Mouse (Mus musculus) urinary bladder, postnatal 36 days (tissue): ENCODE measurements around the gene Tph2.
A peak's percentile ranks its signal among the peaks of the same experiment; 100 is the strongest.
"Not testable (repeated sequence)": the region's sequence is repeated elsewhere in the genome, so short reads cannot be mapped to it uniquely, and the experiment has no call there.

ENCODE experiments used
- DNase-seq, 2 experiments: peaks; one replicate each; pipeline ENCODE4 v3.0.0; 2022; ENCODE audit warnings: low spot score in 2 of 2, mixed read lengths in 1 of 2

Gene Tph2

DNA sequence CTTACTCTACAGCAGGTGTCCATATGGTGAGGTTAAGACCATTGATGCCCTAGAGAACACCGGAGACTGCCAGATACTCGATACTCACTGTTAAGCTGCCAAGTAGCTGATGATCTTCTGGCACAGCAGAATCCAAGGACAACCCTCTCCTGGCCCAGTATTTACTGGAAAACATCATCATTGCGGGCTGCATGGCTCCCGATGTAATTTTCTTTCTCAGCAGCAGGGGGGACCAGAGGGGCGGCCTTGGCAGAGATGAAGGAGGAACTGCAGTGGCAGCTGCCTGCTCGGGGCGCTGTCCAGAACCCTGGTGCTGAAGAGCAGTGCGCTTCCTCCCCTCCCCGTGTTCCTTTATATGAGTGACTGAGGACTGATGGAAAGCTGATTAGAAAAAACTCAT lies at the start of gene Tph2:
Gene Tph2 (minus strand): TSS at position 326 of the 400 bp plus-strand sequence.
- DNase-seq, result peak; percentile 27 to 59

DNA sequence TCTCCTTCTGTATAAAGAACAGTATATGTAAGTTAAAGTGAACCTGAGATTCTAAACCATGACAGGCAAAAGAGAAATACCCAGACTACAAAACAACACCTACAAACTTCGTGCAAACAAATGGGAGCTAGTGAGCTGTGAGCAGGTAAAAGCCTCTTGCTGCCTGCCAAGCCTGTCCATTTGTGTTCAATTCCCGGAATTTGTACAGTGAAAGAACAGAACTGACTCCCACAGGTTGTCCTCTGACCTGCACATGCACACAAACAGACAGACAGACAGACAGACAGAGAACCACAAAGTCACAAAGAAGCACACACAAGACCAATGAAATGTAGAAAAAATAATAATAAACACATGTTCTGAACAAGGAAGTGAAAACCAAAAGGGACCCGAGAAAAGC lies 49.0 kb upstream of the Tph2 start:
- no peak for DNase-seq

- DNase-seq, result no peak
Observed at GRCm38 (mm10) chr10:115232513-115232912, 47.7 kb upstream of the Tph2 start.

- DNase-seq, result no peak
Observed at GRCm38 (mm10) chr10:115229023-115229422, 44.2 kb upstream of the Tph2 start.

GRCm38 (mm10) chr10:115226586-115226985 lies 41.8 kb upstream of the Tph2 start:
- no peak for DNase-seq

- DNase-seq, result no peak
Observed at GRCm38 (mm10) chr10:115223845-115224244, 39.0 kb upstream of the Tph2 start.

DNA sequence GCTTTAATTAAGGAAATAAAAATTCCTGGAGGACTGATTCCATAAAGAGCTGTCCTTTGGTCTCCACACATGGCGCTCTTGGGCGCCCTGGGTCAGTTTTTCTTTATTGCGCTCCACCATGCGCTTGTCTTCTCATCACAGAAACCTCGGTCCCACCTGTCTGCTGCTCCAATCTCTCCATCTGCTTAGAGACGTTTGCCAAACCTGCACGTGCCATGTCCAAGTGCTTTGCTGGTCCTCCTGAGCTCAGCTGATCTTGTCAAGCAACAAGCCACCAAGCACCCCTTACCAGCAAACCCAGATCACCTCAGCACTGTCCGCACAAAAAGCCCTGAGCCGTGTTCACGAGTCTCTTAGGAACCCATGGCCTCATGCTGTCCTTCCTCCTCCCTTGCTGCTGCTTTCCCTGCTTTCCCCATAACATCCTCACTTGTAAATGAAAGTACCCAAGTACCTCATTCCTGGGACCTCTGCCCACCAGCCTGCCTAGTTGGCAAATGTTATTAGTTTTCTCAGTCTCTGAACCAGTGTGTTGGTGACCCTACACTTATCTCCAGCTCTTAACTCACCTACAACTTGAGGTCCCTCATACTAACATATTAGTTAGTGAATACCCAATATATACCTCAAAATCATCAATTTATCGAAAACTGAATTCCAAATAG lies 28.2 kb upstream of the Tph2 start:
- no peak for DNase-seq

- DNase-seq, result no peak
Observed at GRCm38 (mm10) chr10:115205825-115206224, 21.0 kb upstream of the Tph2 start.

DNA sequence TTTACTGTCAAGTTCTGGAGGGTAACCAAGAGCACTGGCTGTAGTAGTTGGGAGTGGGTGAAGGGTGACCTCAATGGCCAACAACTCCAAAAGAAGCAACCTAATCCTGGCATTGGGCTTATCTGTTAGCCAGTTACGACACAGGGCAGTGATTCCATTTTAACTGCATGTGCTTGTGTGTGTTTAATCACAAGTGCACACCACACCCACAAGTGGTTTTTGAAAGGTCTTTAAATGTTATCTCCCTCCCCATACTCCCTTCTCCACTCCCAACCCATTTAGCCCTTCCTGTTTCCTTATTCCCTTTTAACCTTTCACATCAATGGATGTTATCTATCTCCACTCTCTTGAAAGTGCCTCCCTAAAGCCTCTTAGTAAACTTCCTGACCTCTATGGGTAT lies 20.5 kb upstream of the Tph2 start:
- DNase-seq, result no peak

DNA sequence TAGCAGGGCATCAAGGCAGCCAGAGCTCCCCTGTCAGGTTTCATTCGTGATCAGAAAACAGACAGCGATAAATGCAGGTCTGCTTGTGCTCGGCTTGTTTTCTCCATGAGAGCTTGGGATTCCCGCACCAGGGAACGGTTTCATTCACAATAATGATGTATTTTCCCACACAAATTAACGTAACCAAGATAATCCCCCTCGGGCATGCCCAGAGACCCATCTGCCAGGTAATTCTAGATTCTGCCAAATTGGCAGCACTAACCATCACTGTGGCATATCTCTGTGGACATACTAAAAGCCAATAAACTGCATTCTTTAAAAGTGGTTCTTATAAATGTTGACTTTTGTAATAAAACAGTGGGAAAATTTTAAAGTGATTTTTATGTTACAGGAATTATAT lies 6.4 kb upstream of the Tph2 start:
- DNase-seq, result no peak

- no peak for DNase-seq
Observed at GRCm38 (mm10) chr10:115187390-115187789, 2.6 kb upstream of the Tph2 start.

DNA sequence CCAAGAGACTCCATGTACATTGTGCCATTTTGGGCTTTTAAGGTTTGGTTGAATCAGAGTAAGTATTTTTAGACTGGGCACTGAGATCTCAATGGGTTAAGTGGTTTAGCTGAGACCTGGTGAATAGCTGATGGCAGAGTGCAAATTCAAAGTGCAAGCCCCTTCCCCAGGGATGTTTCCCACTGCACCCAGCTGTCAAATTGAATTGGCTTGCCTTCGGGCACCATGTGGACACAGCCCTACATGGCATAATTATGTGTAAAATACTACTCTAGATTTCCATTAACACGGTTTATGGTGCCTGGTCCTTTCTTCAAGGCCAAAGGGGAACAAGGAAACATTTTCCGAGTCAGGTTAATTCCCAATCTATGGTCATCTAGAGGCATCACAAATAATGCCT lies 3.8 kb downstream of the Tph2 start:
- DNase-seq, result no peak

DNA sequence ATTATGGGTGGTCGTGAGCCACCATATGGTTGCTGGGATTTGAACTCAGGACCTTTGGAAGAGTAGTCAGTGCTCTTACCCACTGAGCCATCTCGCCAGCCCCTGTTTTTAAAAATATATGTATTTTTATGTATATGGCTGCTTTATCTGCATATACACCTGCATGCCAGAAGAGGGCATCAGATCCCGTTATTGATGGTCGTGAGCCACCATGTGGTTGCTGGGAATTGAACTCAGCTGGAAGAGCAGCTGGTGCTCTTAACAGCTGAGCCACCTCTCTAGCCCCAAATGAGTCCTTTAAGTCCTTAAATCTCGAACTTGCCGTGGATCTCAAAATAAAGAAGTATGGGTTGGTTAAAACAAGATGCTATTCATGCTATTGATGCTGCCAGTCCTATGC lies 6.8 kb downstream of the Tph2 start:
- DNase-seq, result not testable (repeated sequence)

GRCm38 (mm10) chr10:115175591-115175991 lies 9.2 kb downstream of the Tph2 start:
- no peak for DNase-seq

DNA sequence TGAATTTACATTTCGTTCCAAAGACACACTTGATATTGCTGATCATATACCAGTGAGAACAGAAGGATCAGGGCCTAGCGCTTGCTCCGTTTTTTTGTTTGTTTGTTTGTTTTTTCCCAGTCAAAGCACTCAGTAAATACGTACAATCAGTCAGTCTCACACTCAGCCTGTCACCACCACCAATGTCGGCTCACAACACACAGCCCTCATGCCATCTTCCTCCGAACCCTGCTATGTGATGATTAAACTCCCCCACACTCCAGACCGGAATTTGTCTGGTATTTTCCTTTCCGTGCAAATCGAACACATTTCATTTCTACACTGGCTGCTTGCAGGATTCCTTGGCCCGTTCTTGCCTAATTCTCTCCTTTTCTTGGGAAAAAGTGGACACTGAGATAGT lies 11.5 kb downstream of the Tph2 start:
- no peak for DNase-seq

DNA sequence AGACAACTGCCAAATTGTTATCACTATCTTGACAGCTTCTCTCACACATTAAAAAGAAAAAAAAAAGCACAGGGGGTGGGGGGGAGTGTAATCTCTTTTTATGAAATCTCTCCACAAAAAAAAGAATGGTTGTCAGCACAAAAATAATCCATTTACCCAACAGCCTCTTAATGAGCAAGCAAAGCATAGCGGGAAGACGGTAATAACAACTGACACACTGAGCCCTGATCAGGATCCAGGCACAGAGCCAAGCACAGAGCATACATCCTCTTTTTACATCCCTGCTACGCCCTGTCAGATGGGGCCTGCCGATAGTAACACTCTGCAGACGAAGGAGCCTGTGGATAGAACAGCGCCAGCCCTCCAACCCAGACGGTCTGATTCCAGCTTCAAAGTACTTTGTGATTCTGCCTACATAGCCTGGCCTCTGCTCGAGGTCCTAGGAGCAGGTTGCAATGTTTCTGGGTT lies 13.4 kb downstream of the Tph2 start:
- DNase-seq, result no peak

GRCm38 (mm10) chr10:115170496-115171350 lies 14.1 kb downstream of the Tph2 start:
- DNase-seq, result no peak

- no peak for DNase-seq
Observed at GRCm38 (mm10) chr10:115169410-115169809, 15.4 kb downstream of the Tph2 start.

DNA sequence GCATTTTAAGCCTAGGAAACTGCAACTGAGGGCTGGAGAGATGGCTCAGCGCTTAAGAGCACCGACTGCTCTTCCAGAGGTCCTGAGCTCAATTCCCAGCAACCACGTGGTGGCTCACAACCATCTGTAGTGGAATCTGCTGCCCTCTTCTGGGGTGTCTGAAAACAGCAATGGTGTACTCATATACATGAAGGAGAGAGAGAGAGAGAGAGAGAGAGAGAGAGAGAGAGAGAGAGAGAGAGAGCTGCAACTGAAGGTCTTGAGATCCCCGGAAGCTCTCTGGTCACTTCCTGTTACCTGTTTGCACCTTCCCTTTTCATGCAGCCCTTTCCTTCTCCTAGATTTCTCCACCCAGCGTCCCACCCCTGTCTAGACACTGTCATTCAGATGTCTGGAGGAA lies 24.5 kb downstream of the Tph2 start:
- no peak for DNase-seq

DNA sequence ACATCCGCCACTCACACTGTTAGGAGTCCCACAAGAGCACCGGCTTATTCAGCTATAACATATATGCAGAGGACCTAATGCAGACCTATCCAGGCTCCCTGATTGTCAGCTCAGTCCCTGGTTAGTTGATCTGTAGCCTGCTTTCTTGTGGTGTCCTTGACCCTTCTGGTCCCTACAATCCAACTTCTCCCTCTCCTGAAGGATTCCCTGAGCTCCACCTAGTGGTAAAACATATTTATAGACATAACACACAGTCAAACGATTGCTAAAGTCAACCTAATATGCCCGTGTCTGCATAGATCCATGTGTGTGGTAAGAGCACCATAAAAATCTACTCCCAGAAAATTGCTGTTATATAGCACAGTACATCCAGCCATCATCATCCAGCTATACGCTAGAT lies 37.5 kb downstream of the Tph2 start:
- DNase-seq, result no peak

DNA sequence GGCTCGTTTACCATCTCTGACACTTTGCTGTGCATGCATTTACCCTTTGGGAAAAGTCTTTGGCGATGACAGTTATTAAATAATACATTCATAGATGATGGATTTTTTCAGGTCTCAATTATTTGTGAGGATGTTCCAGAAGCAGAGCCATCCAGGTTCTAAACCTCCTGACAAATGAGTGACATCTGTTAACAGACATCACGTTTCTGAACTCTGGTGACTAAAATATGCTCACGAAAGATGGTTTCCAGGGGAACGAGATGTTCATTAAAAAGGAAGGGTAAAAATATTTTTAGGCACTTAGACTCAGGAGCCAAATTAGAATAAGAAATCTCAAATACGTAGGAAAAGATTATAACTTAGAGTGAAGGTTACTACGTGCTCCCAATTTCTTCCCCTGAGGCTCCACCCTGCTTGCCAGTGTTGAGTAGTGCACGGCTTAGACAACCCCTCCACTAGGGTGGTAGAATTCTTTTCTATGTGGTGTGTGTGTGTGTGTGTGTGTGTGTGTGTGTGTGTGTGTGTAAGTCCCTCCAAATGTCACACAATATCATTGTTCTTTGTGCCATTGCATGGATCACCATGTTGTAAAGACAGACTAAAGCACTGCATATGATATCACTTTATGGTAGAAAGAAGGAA lies 38.4 kb downstream of the Tph2 start:
- DNase-seq, result no peak

GRCm38 (mm10) chr10:115144542-115144941 lies 40.3 kb downstream of the Tph2 start:
- DNase-seq, result no peak

DNA sequence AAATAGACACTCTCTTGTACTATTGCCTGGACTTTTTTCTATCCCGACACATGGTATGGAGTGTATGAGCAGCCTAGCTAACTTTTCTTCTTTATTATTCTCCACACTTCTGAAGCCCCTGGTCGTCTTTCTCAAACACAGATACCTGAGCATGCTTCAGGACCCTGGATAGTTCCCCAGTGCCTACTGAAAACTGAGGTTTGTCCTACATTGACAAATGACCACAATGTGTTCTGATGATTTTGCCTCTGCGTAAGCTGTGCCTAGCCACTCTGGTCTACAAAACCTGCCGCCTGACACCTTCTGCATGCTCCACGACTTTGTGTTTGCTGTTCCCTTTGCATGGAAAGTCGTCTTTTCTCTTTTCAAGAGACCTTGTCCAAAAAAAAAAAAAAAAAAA lies 41.2 kb downstream of the Tph2 start:
- DNase-seq, result no peak
